Mouse (Mus musculus) Patski (cell line): Measurements from ENCODE around the gene Ptrh1. TPM values are rescaled to one million over a fixed set of nuclear protein-coding genes. Genes with fewer than 3 reads are reported as not detected.

Source experiments
- ATAC-seq: fragments of 100-300 bp; one replicate; pipeline ENCODE4 v1.8.0; 2021
- CTCF ChIA-PET: fragments of 350-600 bp; sonication (Branson Sonifier 250); formaldehyde crosslinking; loops from one replicate; lab custom pipeline; 2022; ENCODE audit warnings: inconsistent platforms; lab: Charles Lee
- POLR2A ChIA-PET: fragments of 350-600 bp; sonication (Branson Sonifier 250); formaldehyde crosslinking; loops from one replicate; lab custom pipeline; 2022; ENCODE audit warnings: antibody characterized with exemption, inconsistent platforms; lab: Charles Lee
- DNase-seq: peaks from one replicate; pipeline ENCODE4 v3.0.0-alpha.2; 2011; ENCODE audit warnings: low read depth, low spot score
- H3K27me3 ChIP-seq: fragments of 371-371 bp; one replicate; pipeline ENCODE4 v1.5.1; 2021
- CTCF ChIP-seq: fragments of 100-300 bp; IDR thresholded peaks from one replicate; pipeline ENCODE4 v1.5.1; 2021
- in situ Hi-C: fragments of 300-500 bp; cut with MboI; formaldehyde crosslinking; loops from 3 replicates; pipeline ENCODE4 v1.11.1; 2018; ENCODE audit warnings: low pct_unique_long_range_greater_than_20kb, mixed read lengths
- polyA plus RNA-seq: library from polyadenylated mRNA; unstranded; gene quantifications from one replicate; pipeline ENCODE4 v1.2.3, GENCODE M21; 2021

Ptrh1 gene
- polyA plus RNA-seq, 1 experiment from 2014 or later: 19.5 TPM

GRCm38 (mm10) chr2:32769327-32770085, 6.1 kb upstream of the Ptrh1 start:
- no peak for TF ChIP-seq CTCF
- in situ Hi-C loops: loop anchor here (10.0 kb wide), 1 partner anchor 165 kb away; no protein-coding TSS in a partner anchor
- CTCF ChIA-PET: no interaction called here
- POLR2A ChIA-PET: no interaction called here
- no peaks in the 10 kb centered on the region for H3K27me3 ChIP-seq
- DNase-seq (no peak), ATAC-seq (no peak)

GRCm38 (mm10) chr2:32771886-32772285, 3.7 kb upstream of the Ptrh1 start:
- TF ChIP-seq CTCF: no peak
- no peak for ATAC-seq
- no peak for DNase-seq
- CTCF ChIA-PET: no interaction called here
- POLR2A ChIA-PET: interaction anchor here (0.7 kb wide), 1 partner anchor 10 kb away, joined by 3 read pairs; no protein-coding TSS in a partner anchor
- in situ Hi-C loops: loop anchor here (10.0 kb wide), 1 partner anchor 163 kb away; no protein-coding TSS in a partner anchor
- no peaks in the 10 kb centered on the region for H3K27me3 ChIP-seq

GRCm38 (mm10) chr2:32772626-32773279, 2.8 kb upstream of the Ptrh1 start:
- no peaks in the 10 kb centered on the region for H3K27me3 ChIP-seq
- CTCF ChIA-PET: no interaction called here
- TF ChIP-seq CTCF: no peak
- no peak for DNase-seq
- in situ Hi-C loops: loop anchor here (10.0 kb wide), 1 partner anchor 162 kb away; no protein-coding TSS in a partner anchor
- no peak for ATAC-seq
- POLR2A ChIA-PET: no interaction called here

- no peak for DNase-seq
- H3K27me3 ChIP-seq: no peaks in the 10 kb centered on the region
- ATAC-seq: no peak
- POLR2A ChIA-PET: no interaction called here
- CTCF ChIA-PET: interaction anchor here (0.8 kb wide), 1 partner anchor 62 kb away, joined by 4 read pairs; no protein-coding TSS in a partner anchor
- TF ChIP-seq CTCF: no peak
- in situ Hi-C loops: loop anchor here (10.0 kb wide), 1 partner anchor 159 kb away; no protein-coding TSS in a partner anchor
These were observed 606 bp downstream of the Ptrh1 start for GRCm38 (mm10) chr2:32776192-32776591.

GRCm38 (mm10) chr2:32778081-32778480, 2.5 kb downstream of the Ptrh1 start:
- DNase-seq (no peak), ATAC-seq (no peak)
- TF ChIP-seq CTCF: no peak
- H3K27me3 ChIP-seq: no peaks in the 10 kb centered on the region
- in situ Hi-C loops: loop anchor here (10.0 kb wide), 1 partner anchor 157 kb away; no protein-coding TSS in a partner anchor
- ChIA-PET CTCF (interaction anchor here (1.0 kb wide), 1 partner anchor 43 kb away, joined by 3 read pairs; no protein-coding TSS in a partner anchor), POLR2A (no interaction called here)

- ATAC-seq (no peak), DNase-seq (no peak)
- in situ Hi-C loops: loop anchor here (10.0 kb wide), 1 partner anchor 156 kb away; no protein-coding TSS in a partner anchor
- TF ChIP-seq CTCF: no peak
- ChIA-PET POLR2A (no interaction called here), CTCF (interaction anchor here (0.9 to 1.5 kb wide), 2 partner anchors 15 to 149 kb away, joined by 3 to 6 read pairs; no protein-coding TSS in a partner anchor)
- H3K27me3 ChIP-seq: no peaks in the 10 kb centered on the region
These were observed 3.5 kb downstream of the Ptrh1 start for GRCm38 (mm10) chr2:32779131-32779530.

- no peaks in the 10 kb centered on the region for H3K27me3 ChIP-seq
- ChIA-PET CTCF (interaction anchor here (1.5 kb wide), 1 partner anchor 16 kb away, joined by 6 read pairs; no protein-coding TSS in a partner anchor), POLR2A (interaction anchor here (0.6 kb wide), 1 partner anchor 18 kb away, joined by 5 read pairs; no protein-coding TSS in a partner anchor)
- no peak for DNase-seq
- no peak for TF ChIP-seq CTCF
- ATAC-seq: no peak
- in situ Hi-C loops: loop anchor here (10.0 kb wide), 1 partner anchor 155 kb away; no protein-coding TSS in a partner anchor
These were observed 4.1 kb downstream of the Ptrh1 start for GRCm38 (mm10) chr2:32779714-32780113.

- ATAC-seq (no peak), DNase-seq (no peak)
- ChIA-PET POLR2A (interaction anchor here (0.8 to 1.3 kb wide), 2 partner anchors 10 to 65 kb away, joined by 3 to 9 read pairs; no protein-coding TSS in a partner anchor), CTCF (interaction anchor here (3.4 kb wide), 1 partner anchor 77 kb away, joined by 8 read pairs; no protein-coding TSS in a partner anchor)
- no peaks in the 10 kb centered on the region for H3K27me3 ChIP-seq
- TF ChIP-seq CTCF: no peak
- in situ Hi-C loops: no loop called here
These were observed 6.1 kb downstream of the Ptrh1 start for GRCm38 (mm10) chr2:32781710-32782109.

- no peak for TF ChIP-seq CTCF
- CTCF ChIA-PET: interaction anchor here (1.1 to 3.4 kb wide), 3 partner anchors 9 to 75 kb away, joined by 3 to 8 read pairs (median 5); partner anchors contain the start of genes Ptrh1 and Ttc16
- in situ Hi-C loops: no loop called here
- POLR2A ChIA-PET: interaction anchor here (0.7 kb wide), 1 partner anchor 67 kb away, joined by 3 read pairs; no protein-coding TSS in a partner anchor
- DNase-seq: no peak
- no peaks in the 10 kb centered on the region for H3K27me3 ChIP-seq
- ATAC-seq: no peak
These were observed 8.6 kb downstream of the Ptrh1 start, which contains the start of gene Cfap157 for GRCm38 (mm10) chr2:32784048-32784681. Cfap157 (minus strand) TSS chr2:32784428.
